ENCODE assay signal across 24 mouse cellular contexts in the genomic region with DNA sequence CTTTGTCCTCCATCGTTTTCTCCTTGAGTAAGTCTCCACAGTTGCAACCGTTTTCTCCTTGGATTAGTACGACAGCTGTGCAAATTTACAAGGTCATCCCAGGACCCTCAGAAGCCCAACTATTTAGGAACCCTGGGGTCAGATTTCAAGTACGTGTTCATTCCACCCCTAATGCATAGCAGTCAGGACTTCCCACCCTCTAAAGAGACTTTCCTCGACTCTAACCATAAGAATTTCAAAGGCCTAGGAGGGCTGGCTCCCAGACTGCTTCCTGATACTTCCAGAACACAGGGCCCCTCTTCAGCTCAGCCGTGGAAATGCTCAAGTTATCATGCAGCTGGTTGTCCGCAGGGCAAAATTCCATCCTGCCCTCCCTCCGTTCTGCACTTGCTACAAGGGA.
DNase-seq lines count a peak whose midpoint lies in the region; ATAC-seq lines count a peak whose summit lies in the region.
"Had no signal": no experiment of that assay in that cellular context is flagged by ENCODE, and none has a peak within 500 bp of the region (broad histone marks: within the 10 kb centered on the region; RNA-seq: fewer than 3 reads in every experiment).

No protein-coding gene starts in this region.

- intact Hi-C loops in heart, postnatal 36 days (cut with DNase I): no loop called here

- H3K9me3 ChIP-seq in kidney, embryonic 15.5 days (replicated peaks): no peaks in the 10 kb centered on the region
- H3K9me3 ChIP-seq: forebrain, embryonic 15.5 days; hindbrain, embryonic 13.5 days; liver, embryonic 15.5 days; midbrain, embryonic 12.5 days; neural tube, embryonic 12.5 days had no signal

- no peak for DNase-seq in kidney, postnatal 4 days
- DNase-seq in embryo, embryonic 11 days: peak; percentile 39
- DNase-seq in forelimb bud, embryonic 11.5 days (ENCODE audit: low read depth, low spot score): peak; percentile 33
- peak; percentile 2 for DNase-seq in yolk sac, embryonic 10.5 days (ENCODE audit: low spot score)
- DNase-seq in frontal cortex, postnatal 14 days (ENCODE audit: low spot score in 2 of 2): no peak
- DNase-seq in heart, postnatal 36 days: no peak
- DNase-seq: cerebellum, adult 9-10 months; heart, postnatal 10 days; kidney, postnatal 14 days; left cerebral cortex, postnatal 4 days; right cerebral cortex, adult 18-20 months; spleen, adult 18-20 months; thymus, postnatal 36 days had no signal

- H3K27ac ChIP-seq in kidney, embryonic 15.5 days: no peak overlapping the region
- H3K27ac ChIP-seq: forebrain, embryonic 15.5 days; hindbrain, embryonic 13.5 days; liver, embryonic 15.5 days; macrophage; midbrain, embryonic 12.5 days; neural tube, embryonic 12.5 days had no signal

- H3K9ac ChIP-seq in kidney, embryonic 15.5 days: no peak overlapping the region
- H3K9ac ChIP-seq: forebrain, embryonic 15.5 days; hindbrain, embryonic 13.5 days; liver, embryonic 15.5 days; midbrain, embryonic 12.5 days; neural tube, embryonic 12.5 days had no signal

- H3K27me3 ChIP-seq in kidney, embryonic 15.5 days: no peaks in the 10 kb centered on the region
- H3K27me3 ChIP-seq: CH12.LX; forebrain, embryonic 15.5 days; liver, embryonic 15.5 days; midbrain, embryonic 12.5 days; neural tube, embryonic 12.5 days had no signal

- H3K4me3 ChIP-seq in kidney, embryonic 15.5 days (replicated peaks): no peak overlapping the region
- H3K4me3 ChIP-seq: erythroblast, embryonic 14.5 days; forebrain, embryonic 15.5 days; hindbrain, embryonic 13.5 days; liver, embryonic 15.5 days; midbrain, embryonic 12.5 days; neural tube, embryonic 12.5 days had no signal

- H3K4me2 ChIP-seq in kidney, embryonic 15.5 days: no peak overlapping the region
- H3K4me2 ChIP-seq: forebrain, embryonic 15.5 days; heart, embryonic 11.5 days; hindbrain, embryonic 13.5 days; liver, embryonic 15.5 days; midbrain, embryonic 12.5 days; neural tube, embryonic 12.5 days had no signal

- 30% methylated on average over 8 of the region's 8 CpGs for WGBS in kidney, embryonic 15.5 days

- no peaks in the 10 kb centered on the region for H3K36me3 ChIP-seq in kidney, embryonic 15.5 days
- H3K36me3 ChIP-seq: forebrain, embryonic 15.5 days; hindbrain, embryonic 13.5 days; liver, embryonic 15.5 days; midbrain, embryonic 12.5 days; neural tube, embryonic 12.5 days had no signal

- H3K4me1 ChIP-seq in kidney, embryonic 15.5 days: 0 out of 2 replicates have a peak, but pooled peaks cover 4% of the 10 kb centered on the region
- H3K4me1 ChIP-seq: forebrain, embryonic 15.5 days; hindbrain, embryonic 13.5 days; liver, embryonic 15.5 days; midbrain, embryonic 12.5 days; neural tube, embryonic 12.5 days had no signal

- ATAC-seq in kidney, embryonic 15.5 days (replicated peaks; ENCODE audit: low FRiP score): 0 out of 2 replicates have a peak, but pooled peaks have one; percentile 15
- ATAC-seq: forebrain, embryonic 15.5 days; intestine, embryonic 16.5 days had no signal

Comparison
In these comparisons a context has a peak if more than half of its experiments do, and no peak if none do; other contexts are left out.
1. DNase-seq: peak in embryo, embryonic 11 days (single experiment), forelimb bud, embryonic 11.5 days (single experiment) and yolk sac, embryonic 10.5 days (single experiment); none in kidney, postnatal 4 days (0 of 2), frontal cortex, postnatal 14 days (0 of 2) and heart, postnatal 36 days (0 of 2).